Mouse (Mus musculus) lung, adult 2 months (tissue): Measurements from ENCODE around the gene Nav2.

Experiments used
- CTCF ChIP-seq: fragments of 200-500 bp; IDR thresholded peaks from 2 replicates; pipeline ENCODE4 v1.5.1; 2011; ENCODE audit warnings: mild to moderate bottlenecking, low read length, control low read depth; ENCODE audit not compliant: insufficient read depth
- POLR2A ChIP-seq: fragments of 200-500 bp; IDR thresholded peaks from 2 replicates; pipeline ENCODE4 v1.6.1; 2011; ENCODE audit warnings: low read depth, mild to moderate bottlenecking, control low read depth, low read length, borderline replicate concordance; ENCODE audit errors: extremely low read depth

DNA sequence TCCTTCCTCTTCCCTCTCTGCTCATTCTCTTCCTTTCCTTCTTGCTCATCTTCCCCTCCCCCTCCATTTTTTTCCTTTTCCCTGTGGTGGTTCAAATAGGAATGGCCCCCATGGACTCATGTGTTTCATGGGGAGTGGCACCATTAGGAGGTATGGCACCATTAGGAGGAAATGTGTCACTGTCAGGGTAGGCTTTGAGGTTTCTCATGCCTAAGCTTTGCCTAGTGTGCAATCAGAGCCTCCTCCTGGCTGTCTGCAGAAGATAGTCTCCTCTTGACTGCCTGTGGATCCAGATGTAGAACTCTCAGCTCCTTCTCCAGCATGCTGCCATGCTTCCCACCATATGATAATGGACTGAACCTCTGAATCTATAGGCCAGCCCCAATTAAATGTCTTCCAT lies 525.4 kb downstream of the Nav2 start:
- TF ChIP-seq CTCF (no peak), POLR2A (no peak)
